Mouse (Mus musculus): ENCODE measurements at regions not wholly inside any gene's neighbourhood (a gene's known extent, or its start where the extent isn't known, plus 50 kb on each side); places are given as distances from the start of the nearest gene placed in this dataset.

DNA sequence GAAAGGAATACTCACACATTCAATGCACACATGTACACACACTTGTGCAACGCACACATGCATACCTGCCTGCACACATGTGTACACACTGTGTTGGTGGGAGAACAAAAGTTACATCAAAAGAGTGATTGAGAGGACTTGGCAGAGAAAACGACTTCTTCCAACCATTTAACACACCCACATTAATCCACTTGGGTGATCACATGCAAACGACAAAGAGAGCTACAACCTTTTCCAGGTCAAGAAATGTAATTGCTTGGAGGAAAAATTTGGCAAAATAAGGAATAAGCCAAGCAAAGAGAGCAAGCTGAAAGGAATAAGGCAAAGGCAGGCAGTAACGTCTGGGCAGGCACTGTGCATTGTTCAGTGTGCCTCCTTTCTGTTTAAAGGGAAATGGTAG, 67.3 kb downstream of the C1d start:
- in situ Hi-C loops (cut with MboI, MseI): no loop called here

- in situ Hi-C loops (cut with MboI, MseI): no loop called here
These were observed 68.6 kb downstream of the C1d start for GRCm38 (mm10) chr11:17325731-17326646.

DNA sequence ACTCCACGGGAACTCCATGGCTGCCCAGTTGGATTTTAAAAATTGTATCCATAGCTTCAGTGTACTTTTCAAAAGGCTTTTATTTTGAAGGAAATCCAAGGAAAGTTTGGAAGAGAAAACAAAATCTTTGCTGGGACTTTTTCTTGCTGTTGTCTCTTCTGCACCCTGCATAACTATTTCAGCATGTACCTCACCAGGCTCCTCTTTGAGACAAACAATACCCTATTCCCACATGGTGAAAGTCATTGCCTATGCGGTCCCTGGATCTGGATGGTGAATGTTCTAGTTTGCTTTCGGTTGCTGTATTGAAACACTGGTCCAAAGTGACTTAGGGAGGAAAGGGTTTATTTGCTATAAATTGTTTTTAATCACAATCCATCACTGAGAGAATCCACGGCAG, 69.3 kb downstream of the C1d start:
- in situ Hi-C loops (cut with MboI, MseI): no loop called here

DNA sequence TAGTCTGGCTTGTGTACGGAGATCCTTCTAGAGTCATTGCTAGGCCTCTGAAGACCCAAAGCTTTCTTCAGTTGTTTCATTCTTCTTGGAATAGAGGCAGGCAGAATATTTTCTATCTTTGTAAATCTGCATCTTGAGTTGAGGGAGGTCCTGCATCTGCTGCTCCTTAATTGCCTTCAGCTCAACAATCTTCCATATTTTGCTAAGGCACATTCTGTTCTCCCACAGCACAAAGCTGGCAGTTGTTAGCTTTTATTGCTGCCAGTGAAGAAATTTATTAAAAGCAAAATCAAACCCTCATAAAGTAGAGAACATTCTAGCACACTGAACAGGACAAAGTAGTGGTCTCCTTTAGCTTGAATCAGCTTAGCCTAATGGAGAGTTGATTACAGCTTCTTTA, 94.1 kb downstream of the C1d start:
- in situ Hi-C loops (cut with MboI, MseI): no loop called here

DNA sequence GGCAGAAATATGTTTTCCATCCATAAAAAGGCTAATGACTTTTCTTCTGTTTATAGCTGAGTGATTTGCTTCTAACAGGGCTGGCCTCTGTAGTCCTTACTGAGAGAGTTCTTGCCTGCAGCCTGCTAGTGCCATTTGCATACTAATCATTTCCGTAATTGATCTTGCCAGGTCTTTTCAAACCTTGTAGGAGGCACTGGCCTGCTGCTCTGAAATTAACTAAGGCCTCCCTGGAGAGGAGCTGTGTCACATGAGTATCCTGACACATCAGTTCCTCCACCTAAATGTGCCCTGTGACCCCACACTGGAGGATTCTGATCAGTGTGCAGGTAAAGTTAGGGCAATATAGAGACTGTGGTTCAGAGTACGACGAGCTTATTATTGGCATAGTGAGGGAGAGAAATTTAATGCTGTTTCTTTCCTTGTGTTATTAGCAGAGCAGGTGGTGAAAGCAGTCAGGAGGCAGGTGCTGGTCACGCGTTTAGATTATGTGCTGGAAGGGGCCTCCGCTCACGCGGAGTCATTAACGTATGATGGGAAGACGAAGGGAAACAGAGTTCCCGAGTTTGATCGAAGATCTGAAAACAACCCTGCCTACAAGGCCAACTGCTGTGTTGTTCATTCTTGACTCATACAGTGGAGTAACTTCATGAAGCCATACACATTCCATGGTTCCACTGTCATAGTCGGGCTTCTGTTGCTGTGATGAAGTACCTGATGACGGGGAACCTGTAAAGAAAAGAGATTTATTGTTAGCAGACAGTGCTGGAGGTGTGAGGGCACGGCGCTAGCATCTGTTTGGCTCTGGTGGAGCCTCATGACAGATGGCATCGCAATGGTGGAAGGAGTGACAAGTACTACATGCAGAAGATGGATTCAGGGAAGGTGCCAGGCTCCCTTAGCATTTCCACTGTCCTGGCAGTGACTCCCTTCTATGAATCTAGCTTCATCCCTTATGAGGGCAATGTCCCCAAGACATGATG, 95.1 kb downstream of the C1d start:
- in situ Hi-C loops (cut with MboI, MseI): no loop called here

- in situ Hi-C loops (cut with MboI, MseI): no loop called here
These were observed 102.4 kb downstream of the C1d start for GRCm38 (mm10) chr11:17359698-17360254.

DNA sequence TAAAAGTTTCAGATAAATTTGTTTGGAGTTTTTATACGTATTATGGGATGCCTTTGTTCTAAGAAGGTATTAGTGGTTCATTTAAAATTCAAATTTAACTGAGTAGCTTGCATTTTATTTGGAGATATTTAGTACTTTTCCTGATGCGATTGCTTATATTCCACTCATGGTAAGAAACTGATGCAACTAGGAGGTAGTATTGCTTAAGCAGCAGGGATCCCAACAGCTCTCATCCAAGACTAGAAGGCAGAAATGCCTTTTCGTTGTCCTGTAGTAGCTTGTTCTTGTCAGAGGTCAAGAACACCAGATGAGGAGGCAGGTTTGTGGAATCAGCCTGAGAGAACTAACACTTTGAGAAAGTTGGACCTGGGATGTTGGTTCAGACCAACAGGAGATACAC, 120.5 kb downstream of the C1d start:
- in situ Hi-C loops (cut with MboI, MseI): no loop called here

- in situ Hi-C loops (cut with MboI, MseI): no loop called here
These were observed 129.4 kb downstream of the C1d start for GRCm38 (mm10) chr11:17386756-17387155.

GRCm38 (mm10) chr11:17393832-17394231, 136.5 kb downstream of the C1d start:
- in situ Hi-C loops (cut with MboI, MseI): no loop called here

- in situ Hi-C loops (cut with MboI, MseI): no loop called here
These were observed 157.2 kb downstream of the C1d start for GRCm38 (mm10) chr11:17414531-17414930.

GRCm38 (mm10) chr11:17415144-17415543, 157.8 kb downstream of the C1d start:
- in situ Hi-C loops (cut with MboI, MseI): no loop called here

GRCm38 (mm10) chr11:17417656-17418289, 160.4 kb downstream of the C1d start:
- in situ Hi-C loops (cut with MboI, MseI): no loop called here

DNA sequence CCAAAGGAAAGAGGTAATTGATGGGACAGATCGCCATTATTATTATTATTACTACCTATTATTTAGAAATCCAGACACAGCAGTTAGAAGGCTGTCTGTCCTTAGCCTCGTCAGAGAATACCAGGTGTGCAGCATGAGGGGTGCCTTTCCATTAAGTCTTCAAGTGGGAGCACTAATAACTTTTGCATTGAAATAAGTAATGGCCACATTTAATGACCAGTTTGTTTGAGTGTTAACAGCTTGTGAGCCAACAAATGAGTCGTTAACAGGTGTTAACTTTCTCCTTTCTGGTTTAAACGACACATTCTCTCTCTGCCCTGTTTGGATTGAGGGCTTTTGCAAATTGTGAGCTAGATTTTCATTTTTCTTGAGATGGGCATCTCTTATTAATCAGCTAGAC, 184.8 kb downstream of the C1d start:
- in situ Hi-C loops (cut with MboI, MseI): no loop called here

- in situ Hi-C loops (cut with MboI, MseI): no loop called here
These were observed 191.9 kb downstream of the C1d start for GRCm38 (mm10) chr11:17449289-17449688.

GRCm38 (mm10) chr11:17450360-17451045, 193.1 kb downstream of the C1d start:
- in situ Hi-C loops (cut with MboI, MseI): no loop called here

DNA sequence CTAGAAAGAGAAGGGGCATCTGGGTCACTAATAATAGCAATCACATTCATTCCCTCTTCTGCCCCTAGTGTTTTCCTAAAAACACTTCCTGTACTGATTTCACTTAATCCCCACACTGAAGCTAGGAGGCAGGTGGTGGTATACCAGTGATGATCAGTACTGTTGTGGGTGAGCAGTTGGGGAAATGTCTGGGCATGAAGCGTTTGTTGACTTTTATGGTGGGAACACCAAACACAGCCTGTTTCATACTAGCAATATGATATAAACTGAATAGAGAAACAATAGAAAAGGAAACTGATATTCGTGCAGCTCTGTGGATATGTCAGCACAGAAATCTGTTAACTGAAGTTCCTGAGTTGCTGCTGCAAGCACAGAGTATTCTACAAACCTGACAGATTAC, 194.1 kb downstream of the C1d start:
- in situ Hi-C loops (cut with MboI, MseI): no loop called here

GRCm38 (mm10) chr11:17453530-17453929, 196.2 kb downstream of the C1d start:
- in situ Hi-C loops (cut with MboI, MseI): no loop called here

DNA sequence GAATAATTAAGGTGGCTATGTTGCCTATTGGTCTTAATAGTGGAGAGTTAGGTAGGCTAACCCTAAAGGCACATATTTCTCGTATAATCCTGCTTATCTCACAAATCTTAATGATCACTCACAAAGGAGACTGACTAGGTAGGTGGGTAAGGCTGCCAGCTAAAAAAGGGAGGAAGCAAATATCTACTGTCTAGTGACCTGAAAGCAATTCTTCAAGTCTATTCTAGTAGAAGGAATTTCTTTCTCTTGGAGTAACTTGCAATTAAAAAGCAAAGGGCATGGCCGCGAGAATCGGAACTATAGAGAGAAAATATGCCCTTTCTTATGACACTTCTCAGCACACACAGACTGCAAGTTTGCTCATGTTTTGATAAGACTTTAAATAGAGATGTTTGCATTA, 201.6 kb downstream of the C1d start:
- in situ Hi-C loops (cut with MboI, MseI): no loop called here

GRCm38 (mm10) chr11:17460024-17460919, 202.9 kb downstream of the C1d start:
- in situ Hi-C loops (cut with MboI, MseI): loop anchor here (10.0 kb wide), 1 partner anchor 1225 kb away; no protein-coding TSS in a partner anchor

DNA sequence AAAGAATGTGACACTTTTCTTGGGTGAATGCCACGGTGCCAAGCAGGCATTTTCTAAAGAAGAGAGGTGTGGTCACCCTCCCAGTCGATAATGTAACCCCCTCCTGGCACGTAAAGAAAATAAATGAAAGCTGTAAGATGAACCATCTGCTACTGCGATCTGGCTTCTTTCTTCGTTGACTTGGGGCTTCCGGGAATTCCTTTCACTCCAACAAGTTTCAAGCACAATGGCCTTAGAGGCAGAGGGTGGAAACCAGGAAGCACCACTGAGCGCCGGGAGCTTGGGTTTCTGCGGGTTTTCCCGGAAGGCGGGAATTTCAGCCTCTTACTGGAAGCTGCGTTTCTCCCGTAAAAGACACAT, 203.5 kb downstream of the C1d start:
- in situ Hi-C loops (cut with MboI, MseI): loop anchor here (10.0 kb wide), 1 partner anchor 1224 kb away; no protein-coding TSS in a partner anchor
